Mouse (Mus musculus) liver, embryonic 13.5 days (tissue): ENCODE results near the gene Eif2ak4. TPM values are rescaled to one million over a fixed set of nuclear protein-coding genes. Genes with fewer than 3 reads are reported as not detected.

Experiments used
- ATAC-seq: fragments of 200-750 bp; cut with Nextera tagmentation; 2 replicates; pipeline ENCODE4 v1.8.0; 2017; ENCODE audit warnings: low read depth, mild to moderate bottlenecking, moderate number of reproducible peaks, moderate library complexity
- DNase-seq: peaks from one replicate; pipeline ENCODE4 v3.0.0; 2022
- H3K27ac ChIP-seq: fragments of 300-500 bp; sonication (generic); 2 replicates; pipeline ENCODE4 v1.5.1; 2015; ENCODE audit warnings: moderate library complexity, mild to moderate bottlenecking, inconsistent platforms
- H3K27me3 ChIP-seq: fragments of 300-500 bp; sonication (generic); 2 replicates; pipeline ENCODE4 v1.6.1; 2015; ENCODE audit warnings: mild to moderate bottlenecking, inconsistent platforms
- H3K36me3 ChIP-seq: fragments of 300-500 bp; sonication (generic); 2 replicates; pipeline ENCODE4 v1.6.1; 2015; ENCODE audit warnings: mild to moderate bottlenecking, inconsistent platforms
- H3K4me1 ChIP-seq: fragments of 300-500 bp; sonication (generic); replicated peaks from 2 replicates; pipeline ENCODE4 v1.6.1; 2015; ENCODE audit warnings: inconsistent platforms
- H3K4me2 ChIP-seq: fragments of 300-500 bp; sonication (generic); 2 replicates; pipeline ENCODE4 v1.6.1; 2015; ENCODE audit warnings: inconsistent platforms, mild to moderate bottlenecking, moderate library complexity
- H3K4me3 ChIP-seq: fragments of 300-500 bp; sonication (generic); replicated peaks from 2 replicates; pipeline ENCODE4 v1.5.1; 2015; ENCODE audit warnings: mild to moderate bottlenecking, inconsistent platforms
- H3K9ac ChIP-seq: fragments of 300-500 bp; sonication (generic); 2 replicates; pipeline ENCODE4 v1.6.1; 2015; ENCODE audit warnings: mild to moderate bottlenecking, inconsistent platforms
- H3K9me3 ChIP-seq: fragments of 300-500 bp; sonication (generic); replicated peaks from 2 replicates; pipeline ENCODE4 v1.6.1; 2016; ENCODE audit warnings: inconsistent platforms
- WGBS: fragments of 180-500 bp; shearing (Covaris S2); methylation state at CpG from one replicate; pipeline ENCODE4 v1.1.7; 2015; ENCODE audit not compliant: insufficient replicate concordance; 5-methylcytosine and 5-hydroxymethylcytosine counted together
- polyA plus RNA-seq: library from polyadenylated mRNA; unstranded; fragments of >200 nt; fragmentation: Nextera tagmentation; extraction: Ambion mirVana; gene quantifications from 2 replicates; pipeline ENCODE4 v1.2.1, GENCODE M21; 2015

The Eif2ak4 gene
- polyA plus RNA-seq, 1 experiment from 2014 or later = 4.6 TPM

- Histone ChIP-seq H3K27ac (no peak overlapping the region), H3K27me3 (peaks cover 64% of the 10 kb centered on the region)
- peak; percentile 19 for DNase-seq
Measured at GRCm38 (mm10) chr2:118373572-118374279, 14.7 kb upstream of the Eif2ak4 start.

GRCm38 (mm10) chr2:118375522-118375921 is 12.9 kb upstream of the Eif2ak4 start:
- 28% methylated on average over 1 of the region's 1 CpGs for WGBS
- Histone ChIP-seq H3K4me1 (peaks cover 17% of the 10 kb centered on the region), H3K36me3 (no peaks in the 10 kb centered on the region), H3K27me3 (peaks cover 50% of the 10 kb centered on the region), H3K27ac (no peak overlapping the region), H3K9me3 (no peaks in the 10 kb centered on the region), H3K4me2 (no peak overlapping the region), H3K9ac (no peak overlapping the region), H3K4me3 (no peak overlapping the region)
- DNase-seq = no peak
- no peak for ATAC-seq

More at GRCm38 (mm10) chr2:118373572-118374279, 14.7 kb upstream of the Eif2ak4 start:
- ATAC-seq = peak; percentile 77
- Histone ChIP-seq H3K36me3 (no peaks in the 10 kb centered on the region), H3K9me3 (no peaks in the 10 kb centered on the region), H3K9ac (peak overlapping the region; percentile 39; the same call in 1 of the 2 replicates), H3K4me2 (peak overlapping the region; percentile 72), H3K4me3 (peak overlapping the region; percentile 54), H3K4me1 (peaks cover 17% of the 10 kb centered on the region)
- WGBS = 3% methylated on average over 43 of the region's 43 CpGs

DNA sequence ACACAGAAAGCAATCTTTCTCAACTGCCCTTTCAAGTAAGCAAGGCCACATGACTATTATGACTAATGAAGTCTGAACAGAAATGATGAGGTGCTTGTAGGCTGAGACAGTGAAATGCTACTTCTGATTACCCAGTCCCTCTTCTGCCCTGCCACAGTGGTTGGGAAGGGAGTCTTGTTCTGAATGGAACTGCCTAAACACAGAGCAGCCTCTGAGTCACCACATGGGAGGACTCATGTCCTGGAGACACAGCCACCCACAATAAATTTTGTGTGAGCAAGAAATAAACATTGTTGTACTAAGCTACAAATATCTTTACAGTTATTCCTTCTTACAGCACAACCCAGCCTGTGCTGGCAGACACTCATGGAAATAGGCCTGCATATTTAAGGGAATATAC is 12.5 kb upstream of the Eif2ak4 start:
- H3K27me3 ChIP-seq = peaks cover 48% of the 10 kb centered on the region
- H3K4me3 ChIP-seq = no peak overlapping the region
- peaks cover 17% of the 10 kb centered on the region for H3K4me1 ChIP-seq
- no peak overlapping the region for H3K27ac ChIP-seq
- H3K9me3 ChIP-seq = no peaks in the 10 kb centered on the region
- H3K9ac ChIP-seq = no peak overlapping the region
- H3K36me3 ChIP-seq = no peaks in the 10 kb centered on the region
- H3K4me2 ChIP-seq = no peak overlapping the region
- DNase-seq = no peak
- no peak for ATAC-seq

DNA sequence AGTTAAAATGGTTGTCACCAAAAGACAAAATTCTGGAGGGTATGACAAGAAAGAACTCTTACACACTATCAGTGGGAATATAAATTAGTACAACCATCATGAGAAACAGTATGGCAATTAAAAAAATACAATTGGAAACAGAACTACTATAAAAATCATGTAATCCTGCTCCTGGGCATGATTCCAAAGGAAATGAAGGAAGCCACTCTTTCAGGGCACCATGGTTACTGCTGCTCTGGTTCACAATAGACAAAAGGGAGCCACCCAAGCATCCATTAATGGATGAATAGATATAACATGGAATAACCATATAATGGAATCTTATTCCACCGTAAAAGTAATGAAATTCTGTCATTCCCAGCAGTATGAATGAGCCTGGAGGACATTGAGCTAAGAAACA is 8.7 kb upstream of the Eif2ak4 start:
- WGBS = 55% methylated on average over 1 of the region's 1 CpGs
- H3K4me3 ChIP-seq = no peak overlapping the region
- peaks cover 16% of the 10 kb centered on the region for H3K27me3 ChIP-seq
- H3K9ac ChIP-seq = no peak overlapping the region
- H3K27ac ChIP-seq = no peak overlapping the region
- DNase-seq = no peak
- ATAC-seq = no peak
- H3K36me3 ChIP-seq = no peaks in the 10 kb centered on the region
- no peak overlapping the region for H3K4me2 ChIP-seq
- H3K4me1 ChIP-seq = no peaks in the 10 kb centered on the region
- H3K9me3 ChIP-seq = no peaks in the 10 kb centered on the region

DNA sequence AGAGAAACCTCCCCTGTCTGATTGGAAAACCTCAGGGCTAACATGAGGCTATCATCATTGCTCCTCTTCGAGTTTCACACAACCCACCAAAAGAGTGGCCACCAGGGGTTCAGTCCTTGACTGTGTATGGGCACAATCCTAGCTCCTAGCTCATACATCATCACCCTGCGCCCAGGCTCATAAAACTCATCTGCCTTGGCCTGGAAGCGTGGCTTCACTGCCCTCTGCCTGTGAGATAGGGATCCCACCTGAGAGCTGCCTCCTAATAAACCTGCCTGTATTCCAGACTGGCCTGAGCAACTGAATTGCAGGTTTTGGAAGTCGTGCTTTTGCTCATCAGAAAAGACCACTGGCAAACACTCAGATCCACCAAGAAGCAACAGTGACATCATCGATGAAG is 5.0 kb upstream of the Eif2ak4 start:
- H3K4me2 ChIP-seq = no peak overlapping the region
- H3K9me3 ChIP-seq = no peaks in the 10 kb centered on the region
- H3K4me1 ChIP-seq = peaks cover 7% of the 10 kb centered on the region
- ATAC-seq (no peak), DNase-seq (no peak)
- no peak overlapping the region for H3K4me3 ChIP-seq
- H3K27ac ChIP-seq = no peak overlapping the region
- no peaks in the 10 kb centered on the region for H3K36me3 ChIP-seq
- peaks cover 3% of the 10 kb centered on the region; the same call in 1 of the 2 replicates for H3K27me3 ChIP-seq
- WGBS = 53% methylated on average over 5 of the region's 5 CpGs
- no peak overlapping the region for H3K9ac ChIP-seq

DNA sequence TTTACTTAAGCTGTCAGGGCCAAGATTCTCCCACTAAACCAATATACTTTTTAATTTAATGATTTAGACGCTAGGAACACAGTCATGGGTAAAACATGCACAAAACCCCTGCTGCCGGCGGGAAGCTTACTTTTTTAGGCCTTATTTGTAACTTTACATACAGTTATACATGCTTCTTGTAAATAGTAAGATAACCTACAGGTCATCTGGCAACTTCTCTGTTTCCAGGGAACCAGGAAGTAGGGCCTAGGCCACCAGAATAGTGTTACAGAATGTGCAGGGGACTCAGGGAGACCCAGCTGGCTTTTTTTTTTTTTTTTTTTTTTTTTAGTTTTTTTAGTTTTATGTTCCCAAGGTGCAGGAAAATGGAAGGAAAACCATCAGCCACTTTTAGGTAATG is 1.2 kb downstream of the Eif2ak4 start:
- no peak for ATAC-seq
- Histone ChIP-seq H3K27me3 (no peaks in the 10 kb centered on the region), H3K36me3 (no peaks in the 10 kb centered on the region), H3K9ac (peak overlapping the region; percentile 89), H3K27ac (no peak overlapping the region), H3K4me2 (peak overlapping the region; percentile 89), H3K4me1 (peaks cover 34% of the 10 kb centered on the region), H3K9me3 (no peaks in the 10 kb centered on the region), H3K4me3 (peak overlapping the region; percentile 86)
- WGBS = 44% methylated on average over 3 of the region's 3 CpGs
- no peak for DNase-seq

DNA sequence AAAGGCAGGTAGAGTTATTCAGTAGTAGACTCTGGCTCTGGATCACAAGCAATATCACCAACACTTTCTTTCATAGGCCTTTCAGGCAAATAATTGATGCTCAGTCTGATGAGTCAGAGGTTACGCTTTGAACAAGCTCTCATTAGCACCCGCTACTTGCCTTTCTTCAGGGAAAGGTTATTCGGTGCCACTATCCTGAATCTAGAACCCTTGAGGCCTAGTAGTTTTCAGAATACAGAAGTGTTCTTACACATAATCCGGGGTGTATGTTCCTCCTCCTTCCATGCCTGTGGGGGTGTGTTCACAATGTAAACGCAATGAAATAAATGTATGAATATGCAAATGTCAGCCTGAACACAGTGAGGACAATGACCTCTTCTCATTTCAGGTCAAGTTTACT is 1.7 kb downstream of the Eif2ak4 start:
- no peaks in the 10 kb centered on the region for H3K27me3 ChIP-seq
- WGBS = 75% methylated on average over 5 of the region's 5 CpGs
- H3K9ac ChIP-seq = no peak overlapping the region
- peak overlapping the region; percentile 14; the same call in 1 of the 2 replicates for H3K27ac ChIP-seq
- no peak for DNase-seq
- H3K4me3 ChIP-seq = peak overlapping the region; percentile 7; the same call in 1 of the 2 replicates
- peak overlapping the region; percentile 89 for H3K4me2 ChIP-seq
- no peak for ATAC-seq
- H3K9me3 ChIP-seq = no peaks in the 10 kb centered on the region
- H3K36me3 ChIP-seq = no peaks in the 10 kb centered on the region
- H3K4me1 ChIP-seq = peaks cover 34% of the 10 kb centered on the region

GRCm38 (mm10) chr2:118391201-118391600 is 2.8 kb downstream of the Eif2ak4 start:
- no peaks in the 10 kb centered on the region for H3K36me3 ChIP-seq
- H3K4me3 ChIP-seq = no peak overlapping the region
- no peak for ATAC-seq
- H3K27me3 ChIP-seq = no peaks in the 10 kb centered on the region
- DNase-seq = no peak
- H3K27ac ChIP-seq = no peak overlapping the region
- H3K9me3 ChIP-seq = no peaks in the 10 kb centered on the region
- no peak overlapping the region for H3K9ac ChIP-seq
- H3K4me1 ChIP-seq = peaks cover 34% of the 10 kb centered on the region
- 33% methylated on average over 5 of the region's 5 CpGs for WGBS
- H3K4me2 ChIP-seq = no peak overlapping the region

GRCm38 (mm10) chr2:118399751-118400150 is 11.3 kb downstream of the Eif2ak4 start:
- no peak overlapping the region for H3K4me2 ChIP-seq
- ATAC-seq (peak; percentile 54), DNase-seq (no peak)
- WGBS = 63% methylated on average over 5 of the region's 5 CpGs
- H3K4me1 ChIP-seq = peaks cover 12% of the 10 kb centered on the region
- H3K36me3 ChIP-seq = peaks cover 13% of the 10 kb centered on the region; the same call in 1 of the 2 replicates
- no peaks in the 10 kb centered on the region for H3K27me3 ChIP-seq
- no peak overlapping the region for H3K4me3 ChIP-seq
- no peak overlapping the region for H3K27ac ChIP-seq
- H3K9ac ChIP-seq = no peak overlapping the region
- no peaks in the 10 kb centered on the region for H3K9me3 ChIP-seq

GRCm38 (mm10) chr2:118401834-118402727 is 13.7 kb downstream of the Eif2ak4 start:
- Histone ChIP-seq H3K36me3 (peaks cover 17% of the 10 kb centered on the region; the same call in 1 of the 2 replicates), H3K4me1 (peaks cover 12% of the 10 kb centered on the region), H3K4me3 (no peak overlapping the region), H3K4me2 (no peak overlapping the region), H3K27me3 (no peaks in the 10 kb centered on the region), H3K27ac (no peak overlapping the region), H3K9me3 (no peaks in the 10 kb centered on the region), H3K9ac (no peak overlapping the region)
- no peak for ATAC-seq
- no peak for DNase-seq
- 67% methylated on average over 5 of the region's 5 CpGs for WGBS

GRCm38 (mm10) chr2:118404336-118404735 is 15.9 kb downstream of the Eif2ak4 start:
- Histone ChIP-seq H3K36me3 (peaks cover 24% of the 10 kb centered on the region), H3K4me2 (no peak overlapping the region), H3K9ac (no peak overlapping the region), H3K4me3 (no peak overlapping the region), H3K4me1 (peaks cover 9% of the 10 kb centered on the region), H3K27me3 (no peaks in the 10 kb centered on the region), H3K9me3 (no peaks in the 10 kb centered on the region), H3K27ac (no peak overlapping the region)
- 71% methylated on average over 5 of the region's 5 CpGs for WGBS
- ATAC-seq (no peak), DNase-seq (no peak)
